Mouse (Mus musculus): ENCODE data around the gene Pxylp1.
A peak's percentile ranks its signal among the peaks of the same experiment; 100 is the strongest.

Gene Pxylp1

DNA sequence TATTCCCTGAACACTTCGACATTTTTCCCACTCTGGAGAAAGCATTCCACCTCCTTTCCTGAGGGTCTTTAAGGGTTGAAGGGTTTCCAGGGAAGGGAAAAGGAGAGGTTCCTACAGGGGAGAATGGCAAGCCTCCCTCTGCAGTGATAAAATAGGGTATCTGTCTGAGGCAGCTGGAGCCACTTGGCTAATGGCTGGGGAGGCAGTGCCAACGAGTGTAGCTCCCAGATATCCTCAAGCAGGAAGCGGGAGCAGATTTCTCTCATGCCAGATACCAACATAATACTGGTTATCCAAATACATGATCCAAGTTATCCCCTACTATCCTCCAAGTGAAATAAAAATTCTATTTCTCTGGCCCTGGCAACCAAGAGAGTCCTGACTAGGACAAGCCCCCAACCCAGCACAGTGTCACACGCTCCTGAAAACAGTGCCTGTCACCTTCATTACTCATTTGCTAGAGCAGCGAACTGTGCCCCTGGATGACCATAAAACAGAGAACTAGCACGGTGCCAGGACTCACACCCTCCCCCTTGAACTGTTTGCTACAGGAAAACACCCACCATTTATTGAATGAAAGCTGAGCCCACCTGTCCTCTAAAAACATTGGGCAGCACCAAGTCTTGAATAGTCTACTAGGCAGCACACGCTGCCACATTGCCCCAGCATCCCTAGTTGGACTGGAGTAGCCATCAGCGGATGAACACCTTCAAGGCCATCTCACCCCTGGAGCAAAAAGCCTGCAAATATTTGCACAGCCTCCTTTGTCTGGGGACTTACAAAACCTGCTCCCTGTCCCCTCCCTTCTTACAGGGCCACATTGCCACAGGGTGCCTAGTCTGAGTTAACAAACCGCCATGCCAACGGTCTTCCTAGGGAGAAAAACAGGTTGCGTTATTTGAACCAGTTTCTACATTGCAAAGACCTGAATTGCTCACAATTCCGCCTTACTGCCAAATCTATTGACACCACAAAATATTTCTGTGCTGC lies 833 bp downstream of the Pxylp1 start:
- no peak for DNase-seq (ENCODE audit: low spot score in 2 of 2)

DNA sequence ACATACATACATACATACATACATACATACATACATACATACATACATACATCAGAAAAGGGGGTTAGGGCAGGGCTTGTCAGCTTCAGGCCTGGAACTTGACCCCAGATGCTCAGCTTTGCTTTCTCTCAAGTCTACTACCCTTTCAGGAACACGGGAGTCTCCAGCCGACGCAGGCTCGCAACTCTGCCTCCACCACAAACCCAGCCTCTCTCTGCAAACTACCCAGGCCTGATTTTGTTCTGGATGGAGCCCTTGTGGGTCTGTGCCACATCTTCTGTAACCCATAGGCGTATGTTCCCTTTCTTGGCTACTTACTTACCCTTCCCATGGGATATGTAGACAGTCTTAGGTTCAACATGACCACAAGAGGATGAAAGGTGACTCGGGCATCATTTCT lies 1.7 kb downstream of the Pxylp1 start:
- DNase-seq (ENCODE audit: low spot score in 2 of 2), result no peak

DNA sequence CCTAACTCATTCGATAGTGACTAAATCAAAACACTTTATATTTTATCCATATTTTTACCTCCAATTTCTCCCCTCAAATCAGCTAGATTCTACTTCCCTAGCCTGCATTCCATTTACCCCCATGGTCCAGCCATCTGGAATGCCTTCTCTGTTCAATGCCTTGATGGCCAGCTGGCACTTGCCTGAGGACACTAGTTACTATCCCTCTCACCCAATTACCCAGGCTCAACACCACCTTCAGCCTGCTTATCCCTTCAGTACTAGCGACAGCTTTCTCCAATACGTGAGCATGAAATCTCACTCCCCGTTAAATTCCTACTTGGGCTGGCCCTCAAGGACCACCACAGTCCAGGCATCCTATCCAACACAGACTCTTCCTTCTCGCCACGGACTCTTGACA lies 2.2 kb downstream of the Pxylp1 start:
- DNase-seq (ENCODE audit: low spot score in 2 of 2), result no peak

DNA sequence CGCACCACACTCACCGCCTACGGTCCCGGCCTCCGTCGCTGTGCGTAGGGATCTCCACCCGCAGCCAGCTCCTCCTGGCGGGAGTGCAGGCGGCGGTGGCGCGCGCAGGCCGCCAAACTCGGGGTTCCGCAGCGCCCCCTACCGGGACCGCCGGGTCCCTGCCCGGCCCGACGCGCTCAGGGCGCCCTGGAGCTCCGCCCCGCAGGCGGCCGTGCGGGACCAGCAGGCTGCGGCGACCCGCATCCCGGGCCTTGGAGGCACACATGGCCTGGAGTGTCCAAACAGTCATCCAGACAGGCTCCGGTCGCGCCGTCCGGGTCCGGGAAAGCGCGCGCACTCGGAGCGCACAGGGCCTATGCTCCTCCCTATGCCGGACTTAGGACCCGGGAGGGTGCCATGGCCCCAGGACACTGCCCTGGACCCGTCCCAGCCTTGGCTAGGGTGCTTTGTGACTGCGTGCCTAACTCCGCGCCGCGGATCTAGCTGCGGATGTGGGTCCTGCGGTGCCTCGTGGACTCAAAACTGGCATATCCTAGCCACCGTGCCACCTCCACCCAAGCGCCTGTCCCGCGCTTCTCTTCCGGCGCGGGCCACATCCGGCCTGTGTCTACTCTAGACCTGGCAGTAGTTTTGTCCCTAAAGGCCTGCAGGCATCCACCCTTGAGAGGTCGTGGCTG lies 3.0 kb downstream of the Pxylp1 start:
- DNase-seq (ENCODE audit: low spot score in 2 of 2), result peak; percentile 71 to 91

DNA sequence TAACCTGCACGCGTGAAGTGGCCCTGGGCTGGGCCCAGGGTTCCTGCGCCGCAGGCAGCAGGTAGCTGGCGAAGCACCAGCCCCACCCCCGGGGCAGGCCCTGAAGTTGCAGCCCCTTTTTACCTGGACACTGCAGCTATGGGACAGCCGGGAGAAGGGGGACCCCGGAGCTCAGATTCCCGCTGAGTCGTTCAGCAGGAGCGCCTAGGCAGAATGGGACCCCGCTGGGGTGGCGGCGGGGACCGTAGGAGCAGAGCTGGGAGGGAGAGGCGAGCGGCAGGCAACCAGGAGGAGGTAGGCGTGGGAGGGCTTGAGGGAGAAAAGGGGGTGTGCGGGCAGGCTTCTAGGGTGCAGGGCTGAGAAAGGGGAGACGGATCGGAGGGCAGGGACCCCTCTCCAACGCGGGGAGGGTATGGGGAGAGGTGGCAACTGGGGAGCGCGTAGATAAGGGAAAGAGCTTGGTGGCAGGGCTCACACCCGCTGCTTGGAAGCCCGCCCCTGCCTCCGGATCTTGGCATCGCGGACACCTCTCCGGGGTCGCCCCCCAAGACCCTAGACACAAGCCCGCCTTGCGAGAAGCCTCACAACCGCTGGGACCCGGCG lies 3.6 kb downstream of the Pxylp1 start:
- DNase-seq (ENCODE audit: low spot score in 2 of 2), result peak in 1 of 2 experiments; percentile 41

DNA sequence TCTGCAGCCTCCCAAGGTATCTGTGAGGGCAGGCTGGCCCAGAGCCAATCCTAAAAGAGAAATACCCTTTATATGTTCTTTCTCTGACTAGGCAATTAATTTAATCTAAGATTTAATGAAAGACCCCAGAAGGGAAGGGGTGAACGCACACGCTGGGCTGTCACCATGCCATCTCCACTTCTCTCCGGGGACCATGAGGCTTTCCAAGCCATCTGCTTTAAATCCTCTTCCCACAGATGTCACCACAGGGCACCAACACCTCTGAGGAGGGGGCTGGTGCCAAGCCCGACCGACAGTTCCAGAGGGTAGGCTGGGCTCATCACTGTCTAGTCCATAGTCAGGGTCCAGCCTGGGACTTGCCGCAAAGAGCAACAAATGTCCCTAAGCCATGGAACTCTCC lies 4.5 kb downstream of the Pxylp1 start:
- DNase-seq (ENCODE audit: low spot score in 2 of 2), result no peak

DNA sequence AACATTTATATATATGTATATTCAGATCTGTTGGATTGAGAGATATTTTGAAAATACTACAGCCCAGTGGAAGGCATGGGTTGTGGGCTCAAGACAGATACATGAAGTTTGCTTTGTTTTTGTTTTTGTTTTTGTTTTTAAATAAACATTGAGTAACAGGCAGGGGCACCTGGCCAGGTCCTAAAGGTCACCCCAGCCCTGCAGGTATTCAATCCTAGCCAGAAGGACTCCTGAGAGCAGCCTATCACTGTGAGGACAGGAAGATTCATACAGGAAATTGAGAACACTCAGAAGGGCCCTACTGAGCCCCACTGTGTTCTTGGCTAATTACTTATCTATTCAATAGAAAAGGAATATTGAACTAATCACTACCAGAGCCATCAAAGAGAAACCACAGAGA lies 5.0 kb downstream of the Pxylp1 start:
- DNase-seq (ENCODE audit: low spot score in 2 of 2), result no peak

DNA sequence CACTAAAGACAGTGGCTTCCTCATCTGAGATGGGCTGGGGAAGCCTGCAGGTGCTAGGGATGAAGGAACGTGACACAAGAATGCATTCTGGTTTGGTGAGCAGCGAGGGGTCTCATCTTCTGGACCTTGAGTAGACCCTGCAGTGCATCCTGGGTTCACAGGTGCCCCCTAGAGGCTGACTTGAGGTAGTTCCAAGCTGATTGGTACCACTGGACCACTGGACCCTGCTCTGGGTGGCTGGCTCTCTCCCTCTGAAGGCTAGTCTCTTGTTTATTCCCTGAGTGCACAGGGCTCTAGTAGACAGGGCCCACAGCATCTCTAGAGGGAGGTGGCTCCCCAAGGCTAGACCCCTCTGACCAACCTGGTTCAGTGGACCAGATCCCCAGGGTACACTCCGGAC lies 6.7 kb downstream of the Pxylp1 start:
- peak in 1 of 2 experiments; percentile 37 for DNase-seq (ENCODE audit: low spot score in 2 of 2)

DNA sequence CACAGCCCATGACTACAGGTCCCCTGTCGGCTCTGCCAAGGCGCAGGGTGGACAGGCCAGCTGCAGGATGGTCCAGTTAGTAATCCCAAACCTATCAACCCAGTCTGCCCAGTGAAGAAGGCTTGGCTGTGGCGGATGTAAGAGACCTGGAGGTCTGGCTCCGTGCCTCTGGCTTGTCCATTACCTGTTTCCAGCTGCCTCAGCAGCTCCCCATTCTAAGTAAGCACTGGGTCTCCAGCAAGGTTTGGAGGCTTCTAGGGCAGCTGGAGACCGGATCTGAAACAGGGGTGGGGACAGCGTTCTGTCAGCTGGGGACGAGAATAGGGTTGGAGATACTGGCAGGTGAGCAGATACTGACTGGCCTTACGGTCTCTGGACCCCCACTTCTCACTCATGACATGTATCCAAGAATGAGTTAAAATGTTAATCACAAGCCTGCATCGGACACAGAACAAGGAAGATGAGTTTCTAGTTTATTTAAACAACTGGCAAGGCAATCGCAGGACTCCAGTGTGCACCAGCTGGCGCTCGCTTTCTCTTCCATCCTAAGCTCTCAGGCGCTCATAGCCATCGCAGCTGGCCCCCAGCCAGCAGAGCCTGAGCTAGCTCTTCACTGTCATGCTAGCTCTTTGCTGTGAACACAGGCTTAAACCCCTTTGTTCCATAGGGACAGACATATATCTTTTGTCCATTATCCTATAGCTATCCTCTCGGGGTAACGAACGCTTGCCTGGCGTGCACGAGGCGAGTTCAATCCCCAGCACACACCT lies 9.8 kb downstream of the Pxylp1 start:
- DNase-seq (ENCODE audit: low spot score in 2 of 2), result no peak

DNA sequence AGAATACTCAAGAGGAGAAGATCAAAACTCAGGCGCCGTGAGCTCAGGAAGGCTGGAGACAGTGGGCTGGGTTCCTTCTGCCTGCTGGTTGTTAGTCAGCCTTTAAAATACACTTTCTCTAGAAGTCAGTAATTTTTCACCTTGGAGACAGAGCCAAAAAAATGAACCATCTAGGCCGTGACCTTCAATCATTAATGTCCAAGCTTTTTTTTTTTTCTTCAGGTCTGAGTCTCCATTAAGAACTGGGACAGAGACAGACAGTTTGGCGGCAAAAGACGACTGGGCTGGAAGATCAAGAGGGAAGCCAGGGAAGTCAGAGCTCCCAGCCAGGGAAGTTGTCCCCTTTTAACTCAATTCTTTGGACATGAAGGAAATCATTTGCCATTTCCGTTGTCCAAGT lies 10.6 kb downstream of the Pxylp1 start:
- no peak for DNase-seq (ENCODE audit: low spot score in 2 of 2)

DNA sequence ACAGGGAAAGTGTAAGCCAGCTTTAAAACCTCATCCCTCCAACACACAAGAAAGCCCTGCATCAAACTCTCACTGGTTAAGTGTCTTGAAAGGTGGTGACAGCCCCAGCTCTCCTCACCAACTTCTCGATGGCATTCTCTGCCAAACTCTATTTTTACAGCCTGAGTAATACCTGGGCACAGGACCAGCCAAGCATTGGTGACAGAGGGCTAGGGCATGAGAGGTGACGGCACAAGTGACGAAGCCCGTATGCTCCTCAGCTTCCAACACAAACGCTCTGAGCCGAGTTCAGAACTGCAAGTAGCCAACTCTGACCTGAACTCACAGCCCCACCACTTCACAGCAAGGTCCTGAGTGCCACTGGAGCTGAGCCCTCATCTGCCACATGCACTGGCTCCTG lies 13.4 kb downstream of the Pxylp1 start:
- no peak for DNase-seq (ENCODE audit: low spot score in 2 of 2)

DNA sequence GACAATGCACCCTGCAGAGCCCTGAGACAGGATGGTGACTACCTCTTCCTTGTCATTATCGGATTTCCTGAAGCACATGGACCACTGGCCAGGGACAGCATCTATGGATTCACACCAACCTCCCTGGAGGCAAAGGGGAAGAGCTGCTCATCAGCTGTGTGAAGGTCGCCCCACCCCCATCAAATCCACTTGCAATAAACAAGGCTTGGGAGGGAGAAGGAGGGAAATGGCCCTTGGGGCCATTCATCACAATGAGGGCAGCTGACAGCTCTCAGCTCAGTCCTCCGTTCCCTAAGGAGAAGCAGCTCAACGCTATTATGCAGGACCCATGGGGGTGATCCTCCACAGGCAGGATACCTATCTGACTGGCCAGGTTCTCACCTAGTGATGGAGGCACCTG lies 14.0 kb downstream of the Pxylp1 start:
- no peak for DNase-seq (ENCODE audit: low spot score in 2 of 2)

DNA sequence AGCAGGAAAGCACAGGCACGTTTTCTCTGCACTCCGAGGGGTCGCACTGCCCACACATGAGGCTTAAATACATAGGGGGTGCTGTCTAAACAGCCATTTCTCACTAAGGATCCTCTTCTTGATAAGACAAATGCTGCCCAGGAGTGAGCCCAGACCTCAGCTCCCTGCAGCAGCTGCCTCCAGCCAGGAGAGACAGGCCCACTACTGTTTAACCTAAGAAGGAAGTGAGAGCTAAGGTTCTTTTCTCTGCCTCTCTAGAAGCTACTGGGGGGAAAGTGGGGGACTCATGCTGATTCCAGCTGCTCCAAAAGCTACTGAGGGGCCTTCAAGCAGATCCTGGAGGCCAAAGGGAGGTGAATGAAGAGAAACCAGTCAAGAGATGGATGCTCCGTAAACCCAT lies 16.8 kb downstream of the Pxylp1 start:
- no peak for DNase-seq (ENCODE audit: low spot score in 2 of 2)

DNA sequence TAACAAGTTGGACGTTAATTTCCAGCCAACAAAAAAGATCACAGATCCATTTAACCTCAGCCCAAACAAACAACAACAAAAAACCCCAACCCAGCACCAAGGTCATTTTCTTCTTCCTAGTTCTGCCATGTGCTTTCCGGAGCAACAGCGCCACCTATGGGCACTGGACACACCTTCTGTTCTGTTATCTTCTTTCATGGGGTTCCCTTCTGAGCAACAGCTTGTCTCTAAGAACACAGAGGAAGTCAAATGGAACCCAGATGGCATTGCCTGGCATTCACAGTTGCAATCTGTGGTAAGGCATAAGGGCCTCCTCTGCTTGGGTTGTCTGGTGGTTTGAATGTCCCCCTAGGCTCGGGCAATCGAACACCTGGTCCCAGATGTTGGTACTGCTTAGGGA lies 19.4 kb downstream of the Pxylp1 start:
- peak in 1 of 2 experiments; percentile 22 for DNase-seq (ENCODE audit: low spot score in 2 of 2)

DNA sequence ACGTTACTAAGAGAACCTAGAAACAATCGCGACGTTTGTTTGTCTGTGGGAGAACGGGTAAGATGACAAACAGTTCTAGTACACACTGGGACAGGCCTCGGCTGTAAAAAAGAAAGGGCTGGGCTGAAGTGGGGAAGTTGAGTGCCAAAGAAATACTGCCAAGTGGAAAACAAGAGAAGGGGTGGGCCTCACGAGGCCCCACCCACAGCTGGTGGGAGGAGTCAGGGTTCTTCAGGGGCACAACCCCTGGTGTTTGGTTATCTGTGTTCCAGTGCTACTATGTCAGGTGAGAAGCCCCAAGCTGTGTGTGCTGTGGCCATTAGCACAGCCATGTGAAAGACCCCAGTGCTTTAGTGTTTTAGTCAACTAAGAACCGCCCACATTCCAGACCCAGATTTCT lies 22.4 kb downstream of the Pxylp1 start:
- DNase-seq (ENCODE audit: low spot score in 2 of 2), result no peak

DNA sequence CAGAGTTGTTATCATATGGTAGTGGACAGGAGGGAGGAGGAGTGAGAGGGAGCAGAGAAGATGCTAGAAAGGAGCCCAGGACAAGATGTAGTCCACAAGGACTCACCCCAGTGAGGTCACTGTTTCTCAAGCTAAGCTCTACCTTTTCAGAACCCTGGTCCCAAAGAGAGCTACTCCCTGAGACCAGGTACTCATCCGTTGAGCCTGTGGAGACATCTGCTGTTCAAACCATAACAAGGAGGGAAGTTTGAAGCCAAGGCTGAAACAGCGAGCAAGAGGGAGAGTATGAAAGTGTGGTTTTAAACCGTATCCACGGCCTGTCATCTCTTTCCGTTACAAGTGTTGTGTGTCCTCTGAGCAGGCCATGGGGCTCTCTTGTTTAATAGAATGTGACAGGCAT lies 22.9 kb downstream of the Pxylp1 start:
- DNase-seq (ENCODE audit: low spot score in 2 of 2), result no peak

DNA sequence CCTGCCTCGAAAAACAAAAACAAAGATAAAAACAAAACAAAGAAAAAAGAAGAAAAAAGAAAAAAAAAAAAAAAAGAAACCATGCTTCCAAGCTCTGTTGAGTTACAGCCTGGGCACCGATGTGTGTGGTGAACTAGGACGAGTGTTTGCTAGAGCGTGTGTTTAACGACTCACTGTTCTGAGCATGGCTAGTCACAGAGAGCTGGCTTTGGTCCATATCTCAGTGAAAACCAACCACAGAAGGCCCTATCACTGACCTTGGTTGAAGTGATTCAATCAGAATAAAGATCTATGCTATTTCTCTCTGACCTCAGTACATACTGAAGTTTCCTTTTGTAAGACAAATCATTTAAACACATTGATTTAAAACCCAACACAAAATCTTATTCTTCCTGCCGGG lies 23.9 kb downstream of the Pxylp1 start:
- DNase-seq (ENCODE audit: low spot score in 2 of 2), result no peak

DNA sequence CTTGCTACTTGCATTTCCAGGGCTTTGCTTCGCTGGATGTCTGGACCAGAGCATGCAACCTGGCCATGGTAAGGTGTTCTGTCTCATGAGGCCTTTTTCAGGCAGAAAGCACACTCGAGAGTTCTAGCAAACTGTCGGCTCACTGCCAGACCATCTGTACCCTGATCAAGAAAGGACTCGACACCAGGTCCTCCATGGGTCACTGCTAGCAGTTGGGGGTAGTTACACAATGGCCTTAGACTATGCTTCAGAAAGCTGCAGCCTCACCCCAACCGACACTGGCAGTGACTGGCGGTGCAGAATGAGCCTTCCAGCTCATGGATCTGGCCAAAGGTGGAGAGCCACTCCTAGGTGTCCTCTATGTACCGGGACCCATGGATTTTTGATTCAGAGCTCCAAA lies 25.3 kb downstream of the Pxylp1 start:
- DNase-seq (ENCODE audit: low spot score in 2 of 2), result no peak

DNA sequence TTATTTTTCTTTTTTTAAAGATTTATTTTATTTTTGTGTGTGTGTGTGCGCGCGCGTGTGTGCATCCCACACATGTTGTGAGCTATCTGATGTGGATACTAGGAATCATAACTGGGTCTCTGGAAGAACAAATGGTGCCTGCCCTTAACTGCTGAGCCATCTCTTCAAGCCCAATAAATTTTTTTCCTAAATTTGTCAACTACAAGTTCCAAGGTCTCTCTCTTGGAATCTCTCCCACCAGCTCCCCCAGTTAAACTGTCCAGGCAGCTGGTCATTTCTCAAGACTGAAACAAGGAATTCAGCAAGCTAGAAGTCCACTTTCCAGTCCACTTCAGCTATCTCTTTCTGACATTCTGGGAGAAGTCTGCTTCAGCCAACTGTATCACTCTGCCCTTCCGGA lies 26.3 kb downstream of the Pxylp1 start:
- no peak for DNase-seq (ENCODE audit: low spot score in 2 of 2)

DNA sequence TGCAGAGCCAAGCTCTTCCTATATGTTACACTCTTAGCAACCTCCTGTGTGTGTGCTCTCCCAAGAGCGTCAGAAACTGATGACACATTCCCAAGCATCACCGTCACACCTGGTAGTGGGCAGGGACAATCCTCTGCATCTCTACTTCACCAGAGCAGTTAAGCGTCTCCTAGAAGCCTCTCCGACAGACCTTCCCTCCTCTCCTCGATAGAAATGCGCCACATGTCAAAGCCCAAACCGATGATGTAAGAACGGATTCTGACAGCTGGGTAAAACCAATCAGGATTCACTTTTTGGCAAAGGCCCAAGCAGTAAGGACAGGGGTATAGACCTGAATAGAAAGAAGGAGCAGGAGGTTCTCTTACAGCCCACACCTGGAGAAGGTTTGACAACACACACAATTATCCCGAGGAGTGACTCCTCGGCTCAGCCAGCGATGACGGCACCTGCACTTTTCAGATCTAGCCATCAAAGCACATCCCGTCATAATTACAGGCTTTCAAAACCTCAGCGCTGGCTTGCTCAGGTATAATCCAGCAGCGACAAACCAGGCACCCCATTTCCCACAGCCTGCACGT lies 26.9 kb downstream of the Pxylp1 start:
- DNase-seq (ENCODE audit: low spot score in 2 of 2), result no peak

DNA sequence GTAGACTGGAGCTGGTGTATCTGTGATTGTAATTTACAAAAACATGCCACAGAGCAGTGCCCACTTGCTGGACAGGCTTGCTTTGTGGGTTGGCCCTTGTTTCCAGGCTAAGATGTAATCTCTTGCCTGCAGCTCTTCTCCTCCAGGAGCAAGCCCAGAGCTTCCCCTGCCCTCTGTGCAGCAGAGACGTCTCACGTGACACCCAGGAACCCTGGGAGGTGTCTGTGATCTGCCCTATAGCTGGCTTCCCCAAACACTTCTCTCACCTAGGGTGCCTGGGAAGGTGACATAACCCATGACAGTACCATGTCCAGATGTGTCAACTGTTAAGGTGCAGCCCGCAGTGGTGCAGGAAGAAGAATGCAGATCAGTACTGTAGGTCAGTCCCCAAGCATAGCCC lies 28.9 kb downstream of the Pxylp1 start:
- no peak for DNase-seq (ENCODE audit: low spot score in 2 of 2)

DNA sequence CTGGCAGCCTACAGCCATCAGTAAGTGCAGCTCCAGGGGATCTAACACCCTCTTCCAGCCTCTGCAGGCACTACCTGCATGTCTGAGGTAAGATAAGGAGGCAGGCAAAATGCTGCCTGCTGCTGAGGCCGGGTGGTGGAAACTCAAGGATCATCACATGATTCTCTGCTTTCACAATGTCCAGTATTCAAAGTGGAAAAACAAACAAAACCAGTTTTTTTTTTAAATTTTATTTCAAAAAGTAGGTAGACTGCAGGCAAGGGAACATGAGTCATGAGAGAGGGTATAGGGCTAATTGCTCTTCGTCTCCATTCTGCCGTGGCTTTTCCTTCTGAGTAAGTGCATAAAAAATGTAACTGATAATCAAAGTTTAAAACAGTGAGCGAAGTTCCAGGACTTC lies 29.6 kb downstream of the Pxylp1 start:
- DNase-seq (ENCODE audit: low spot score in 2 of 2), result no peak
